Mouse (Mus musculus) CH12.LX (cell line): Measurements from ENCODE around the gene Pusl1. TPM values are rescaled to one million over a fixed set of nuclear protein-coding genes. Genes with fewer than 3 reads are reported as not detected.

ENCODE experiments used
- DNase-seq: peaks from one replicate; pipeline ENCODE4 v3.0.0-alpha.2; 2013; ENCODE audit errors: extremely low read depth
- H3K27ac ChIP-seq: 2 replicates; pipeline ENCODE4 v1.5.1; 2012; ENCODE audit warnings: low read depth, mild to moderate bottlenecking, control low read depth, moderate library complexity; ENCODE audit not compliant: insufficient read depth
- H3K27me3 ChIP-seq: replicated peaks from 2 replicates; pipeline ENCODE3; 2012; ENCODE audit warnings: inconsistent platforms
- H3K36me3 ChIP-seq, 2 experiments: replicated peaks in 1 of 2; 2 replicates each; pipeline versions ENCODE3 to v1.6.1; 2012; ENCODE audit warnings: inconsistent platforms in 1 of 2, low read length in 1 of 2, mild to moderate bottlenecking in 1 of 2, mixed read lengths in 1 of 2, moderate library complexity in 1 of 2; ENCODE audit not compliant: control insufficient read depth in 1 of 2, insufficient read depth in 1 of 2
- H3K4me1 ChIP-seq, 2 experiments: 2 replicates each; pipeline ENCODE4 v1.6.1; 2012; ENCODE audit warnings: inconsistent platforms in 1 of 2, moderate library complexity in 1 of 2; ENCODE audit not compliant: insufficient read depth in 2 of 2, control insufficient read depth in 1 of 2
- H3K4me2 ChIP-seq: 2 replicates; pipeline ENCODE4 v1.6.1; 2012; ENCODE audit warnings: low read depth, mild to moderate bottlenecking, control low read depth; ENCODE audit not compliant: poor library complexity, insufficient read depth, severe bottlenecking
- H3K4me3 ChIP-seq, 3 experiments: fragments of 150-350 bp in 1 of 3; sonication (generic) in 1 of 3; replicated peaks in 1 of 3; 2 replicates each; pipeline versions ENCODE3 to v1.5.1; 2011 to 2012; ENCODE audit warnings: low read depth in 2 of 3, low read length in 2 of 3, mild to moderate bottlenecking in 2 of 3, moderate library complexity in 2 of 3, control low read depth in 1 of 3, improper control_type of control experiment in 1 of 3, inconsistent platforms in 1 of 3, mixed read lengths in 1 of 3; ENCODE audit not compliant: poor library complexity in 1 of 3
- H3K79me2 ChIP-seq: replicated peaks from 2 replicates; pipeline ENCODE4 v1.6.1; 2012; ENCODE audit warnings: mild to moderate bottlenecking, moderate library complexity; ENCODE audit not compliant: control insufficient read depth, poor library complexity, insufficient read depth, severe bottlenecking; ENCODE audit errors: extremely low read depth
- H3K9ac ChIP-seq: 2 replicates; pipeline ENCODE4 v1.6.1; 2012; ENCODE audit warnings: low read depth, mild to moderate bottlenecking, control low read depth, moderate library complexity; ENCODE audit not compliant: insufficient read depth
- H3K9me3 ChIP-seq: replicated peaks from 2 replicates; pipeline ENCODE3; 2012; ENCODE audit warnings: low read length, inconsistent platforms, mixed read lengths
- BHLHE40 ChIP-seq: IDR thresholded peaks from 2 replicates; pipeline ENCODE4 v1.6.1; 2011; ENCODE audit warnings: mild to moderate bottlenecking, low read depth, low read length, improper control_type of control experiment
- CHD1 ChIP-seq: IDR thresholded peaks from 2 replicates; pipeline ENCODE4 v1.6.1; 2012; ENCODE audit warnings: low read depth, low read length, improper control_type of control experiment, inconsistent platforms
- CHD2 ChIP-seq: IDR thresholded peaks from 2 replicates; pipeline ENCODE4 v1.6.1; 2011; ENCODE audit warnings: low read length, improper control_type of control experiment
- ELF1 ChIP-seq: IDR thresholded peaks from 2 replicates; pipeline ENCODE4 v1.6.1; 2014; ENCODE audit warnings: low read depth, mild to moderate bottlenecking, inconsistent platforms, low read length, improper control_type of control experiment
- ETS1 ChIP-seq: conservative IDR thresholded peaks from 2 replicates; pipeline ENCODE4 v1.6.1; 2012; ENCODE audit warnings: low read depth, mild to moderate bottlenecking, inconsistent platforms, low read length, improper control_type of control experiment, moderate library complexity
- GABPA ChIP-seq: IDR thresholded peaks from 2 replicates; pipeline ENCODE4 v1.6.1; 2012; ENCODE audit warnings: low read depth, low read length, improper control_type of control experiment, inconsistent platforms; ENCODE audit not compliant: insufficient replicate concordance
- HCFC1 ChIP-seq: IDR thresholded peaks from 2 replicates; pipeline ENCODE4 v1.6.1; 2012; ENCODE audit warnings: low read depth, mild to moderate bottlenecking, inconsistent platforms, low read length, improper control_type of control experiment
- KAT2A ChIP-seq: IDR thresholded peaks from 2 replicates; pipeline ENCODE4 v1.6.1; 2012; ENCODE audit warnings: low read length, improper control_type of control experiment, inconsistent platforms; ENCODE audit not compliant: insufficient replicate concordance
- MAFK ChIP-seq: IDR thresholded peaks from 2 replicates; pipeline ENCODE4 v1.6.1; 2011; ENCODE audit warnings: low read length, improper control_type of control experiment; ENCODE audit not compliant: insufficient replicate concordance
- MAZ ChIP-seq: IDR thresholded peaks from 2 replicates; pipeline ENCODE4 v1.6.1; 2012; ENCODE audit warnings: low read depth, mild to moderate bottlenecking, inconsistent platforms, low read length, improper control_type of control experiment, moderate library complexity
- MEF2A ChIP-seq: IDR thresholded peaks from 2 replicates; pipeline ENCODE4 v1.6.1; 2014; ENCODE audit warnings: low read depth, mild to moderate bottlenecking, inconsistent platforms, low read length, improper control_type of control experiment, borderline replicate concordance
- MXI1 ChIP-seq: IDR thresholded peaks from 2 replicates; pipeline ENCODE4 v1.6.1; 2011; ENCODE audit warnings: mild to moderate bottlenecking, low read depth, low read length, improper control_type of control experiment
- MYC ChIP-seq: IDR thresholded peaks from 2 replicates; pipeline ENCODE4 v1.6.1; 2011; ENCODE audit warnings: low read depth, mild to moderate bottlenecking, improper control_type of control experiment, low read length
- PAX5 ChIP-seq: IDR thresholded peaks from 2 replicates; pipeline ENCODE4 v1.6.1; 2012; ENCODE audit warnings: low read length, inconsistent platforms, mixed read lengths
- POLR2A ChIP-seq: IDR thresholded peaks from 2 replicates; pipeline ENCODE4 v1.6.1; 2011; ENCODE audit warnings: low read depth, mild to moderate bottlenecking, improper control_type of control experiment, low read length
- RAD21 ChIP-seq: IDR thresholded peaks from 2 replicates; pipeline ENCODE4 v1.6.1; 2011; ENCODE audit warnings: low read depth, mild to moderate bottlenecking, low read length, improper control_type of control experiment, moderate library complexity
- SIN3A ChIP-seq: IDR thresholded peaks from 2 replicates; pipeline ENCODE4 v1.6.1; 2012; ENCODE audit warnings: low read length, improper control_type of control experiment, inconsistent platforms
- SMC3 ChIP-seq: IDR thresholded peaks from 2 replicates; pipeline ENCODE4 v1.6.1; 2011; ENCODE audit warnings: low read depth, low read length, improper control_type of control experiment
- TBP ChIP-seq: conservative IDR thresholded peaks from 2 replicates; pipeline ENCODE4 v1.6.1; 2011; ENCODE audit warnings: low read depth, low read length, improper control_type of control experiment
- TCF12 ChIP-seq: IDR thresholded peaks from 2 replicates; pipeline ENCODE4 v1.6.1; 2014; ENCODE audit warnings: low read depth, mild to moderate bottlenecking, inconsistent platforms, low read length, improper control_type of control experiment
- UBTF ChIP-seq: IDR thresholded peaks from 2 replicates; pipeline ENCODE4 v1.6.1; 2012; ENCODE audit warnings: low read depth, mild to moderate bottlenecking, inconsistent platforms, low read length, improper control_type of control experiment, moderate library complexity
- USF2 ChIP-seq: conservative IDR thresholded peaks from 2 replicates; pipeline ENCODE4 v1.6.1; 2011; ENCODE audit warnings: low read depth, low read length, improper control_type of control experiment
- ZC3H11A ChIP-seq: IDR thresholded peaks from 2 replicates; pipeline ENCODE4 v1.6.1; 2012; ENCODE audit warnings: low read depth, mild to moderate bottlenecking, inconsistent platforms, low read length, improper control_type of control experiment
- ZKSCAN1 ChIP-seq: IDR thresholded peaks from 2 replicates; pipeline ENCODE4 v1.6.1; 2012; ENCODE audit warnings: low read depth, inconsistent platforms, low read length, improper control_type of control experiment, borderline replicate concordance
- ZMIZ1 ChIP-seq: IDR thresholded peaks from 2 replicates; pipeline ENCODE4 v1.6.1; 2012; ENCODE audit warnings: low read depth, mild to moderate bottlenecking, inconsistent platforms, low read length, improper control_type of control experiment
- dilution Hi-C: fragments of 300-500 bp; cut with MboI; formaldehyde crosslinking; loops from 2 replicates; pipeline ENCODE4 v1.14.3; 2020; ENCODE audit warnings: low sequenced_read_pairs; ENCODE audit not compliant: extremely low pct_unique_long_range_greater_than_20kb, extremely low pct_ligation_motif_present
- in situ Hi-C: fragments of 300-500 bp; cut with MboI; formaldehyde crosslinking; loops from 3 replicates; pipeline ENCODE4 v1.14.3; 2019; ENCODE audit warnings: low sequenced_read_pairs, low pct_ligation_motif_present, low pct_unique_long_range_greater_than_20kb, mixed read lengths
- polyA plus RNA-seq: library from polyadenylated mRNA; unstranded; fragments of >175 nt; gene quantifications from 2 replicates; pipeline ENCODE4 v1.2.1, GENCODE M21; 2012; ENCODE audit warnings: low read depth; ENCODE audit not compliant: insufficient read length
- total RNA-seq, 2 experiments: library from RNA; depleted of rRNA; stranded (reverse); fragments of 300-350 nt in 1 of 2; fragments of >200 nt in 1 of 2; gene quantifications; 2 replicates each; pipeline ENCODE4 v1.2.3; 2012 to 2014

Pusl1 gene
- total and polyA plus RNA-seq, 3 experiments, result 32.1 to 45.7 (median 37.5) TPM

DNA sequence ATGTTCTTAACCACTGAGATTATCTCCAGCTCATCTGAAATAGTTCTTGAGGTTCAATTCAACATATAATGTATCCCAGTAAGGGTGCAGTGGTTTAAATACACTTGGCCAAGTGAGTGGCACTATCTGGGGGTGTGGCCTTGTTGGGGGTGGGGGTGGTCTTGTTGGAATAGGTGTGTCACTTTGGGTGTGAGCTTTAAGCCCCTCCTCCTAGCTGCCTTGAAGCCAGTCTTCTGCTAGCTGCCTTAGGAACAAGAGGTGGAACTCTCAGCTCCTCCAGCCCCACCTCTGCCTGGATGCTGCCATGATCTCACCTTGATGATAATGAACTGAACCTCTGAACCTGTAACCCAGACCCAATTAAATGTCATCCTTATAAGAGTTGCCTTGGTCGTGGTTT is 40.5 kb upstream of the Pusl1 start:
- in situ Hi-C loops, result no loop called here
- DNase-seq, result no peak

DNA sequence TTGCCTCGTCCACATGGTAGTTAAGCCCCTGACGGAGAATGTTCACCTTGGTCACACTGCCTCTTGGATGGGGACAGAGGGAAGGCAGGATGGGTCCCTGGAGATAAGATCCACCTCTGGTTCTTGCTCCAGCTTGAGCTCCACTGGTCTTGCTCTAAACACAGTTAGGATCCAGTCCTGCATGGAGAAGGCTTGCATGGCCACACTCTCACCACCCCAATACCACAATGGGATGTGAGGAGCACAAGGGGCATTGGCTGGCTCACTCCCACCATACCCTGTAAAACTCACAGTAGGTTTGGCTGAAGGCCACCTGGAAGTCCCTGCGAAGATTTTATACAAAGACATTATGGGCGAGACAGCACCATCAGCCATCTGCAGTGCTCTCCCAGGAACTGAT is 17.2 kb upstream of the Pusl1 start:
- DNase-seq, result no peak
- no peak overlapping the region for H3K27ac ChIP-seq
- dilution Hi-C loops, result no loop called here

More for the DNA sequence above, 40.5 kb upstream of the Pusl1 start:
- Histone ChIP-seq H3K4me3 (no peak overlapping the region), H3K27ac (no peak overlapping the region), H3K27me3 (peaks cover 22% of the 10 kb centered on the region), H3K4me1 (peaks cover 0 to 9% of the 10 kb centered on the region in 2 experiments; a peak in 2 of 4 replicates), H3K4me2 (no peak overlapping the region), H3K36me3 (no peaks in the 10 kb centered on the region), H3K79me2 (no peaks in the 10 kb centered on the region), H3K9me3 (no peaks in the 10 kb centered on the region), H3K9ac (no peak overlapping the region)
- dilution Hi-C loops, result no loop called here
- TF ChIP-seq MXI1 (no peak), GABPA (no peak), ETS1 (no peak), SMC3 (no peak), ZMIZ1 (no peak), UBTF (no peak), RAD21 (no peak), ELF1 (no peak), HCFC1 (no peak), TCF12 (no peak), KAT2A (no peak), BHLHE40 (no peak), CHD1 (no peak)

More for the DNA sequence above, 17.2 kb upstream of the Pusl1 start:
- 0 out of 4 replicates have a peak, but pooled peaks cover 0 to 2% of the 10 kb centered on the region in 2 experiments for H3K4me1 ChIP-seq
- in situ Hi-C loops, result no loop called here
- no peak overlapping the region for H3K9ac ChIP-seq
- H3K36me3 ChIP-seq, result peaks cover 10 to 41% of the 10 kb centered on the region in 2 experiments
- no peak overlapping the region for H3K4me2 ChIP-seq
- H3K27me3 ChIP-seq, result no peaks in the 10 kb centered on the region
- H3K79me2 ChIP-seq, result no peaks in the 10 kb centered on the region
- TF ChIP-seq ELF1 (no peak), CHD2 (no peak), TBP (no peak), MYC (no peak), RAD21 (no peak), GABPA (no peak), ZMIZ1 (no peak), CHD1 (no peak), ETS1 (no peak), SIN3A (no peak), USF2 (no peak), MAZ (no peak), PAX5 (no peak), ZC3H11A (no peak), POLR2A (no peak), MEF2A (no peak), ZKSCAN1 (no peak), MAFK (no peak)
- no peaks in the 10 kb centered on the region for H3K9me3 ChIP-seq
- no peak overlapping the region for H3K4me3 ChIP-seq
